Mouse (Mus musculus) lung, postnatal 36 days (tissue): ENCODE measurements at regions not wholly inside any gene's neighbourhood (a gene's known extent, or its start where the extent isn't known, plus 50 kb on each side); places are given as distances from the start of the nearest gene placed in this dataset.
"Not testable (repeated sequence)": the region's sequence is repeated elsewhere in the genome, so short reads cannot be mapped to it uniquely, and the experiment has no call there.

Source experiments
- DNase-seq: peaks from one replicate; pipeline ENCODE4 v3.0.0; 2022; ENCODE audit warnings: mixed read lengths

- no peak for DNase-seq
Measured at GRCm38 (mm10) chr19:29869526-29869925, 55.4 kb upstream of the Il33 start.

GRCm38 (mm10) chr19:29868681-29869080, 55.9 kb upstream of the Ranbp6 start:
- not testable (repeated sequence) for DNase-seq

- DNase-seq, result no peak
Measured at GRCm38 (mm10) chr19:29866822-29867221, 54.0 kb upstream of the Ranbp6 start.

- no peak for DNase-seq
Measured at GRCm38 (mm10) chr19:29865142-29865541, 52.4 kb upstream of the Ranbp6 start.

GRCm38 (mm10) chr19:29862808-29863207, 50.0 kb upstream of the Ranbp6 start:
- DNase-seq, result peak; percentile 33
